Mouse (Mus musculus) testis, adult 2 months (tissue): ENCODE data around the gene Plek.

Experiments
- CTCF ChIP-seq: fragments of 200-500 bp; IDR thresholded peaks from 2 replicates; pipeline ENCODE4 v1.5.1; 2012; ENCODE audit warnings: low read depth, mild to moderate bottlenecking, inconsistent platforms, low read length, moderate library complexity; ENCODE audit not compliant: control insufficient read depth, insufficient read depth, insufficient replicate concordance
- POLR2A ChIP-seq: fragments of 200-500 bp; IDR thresholded peaks from 2 replicates; pipeline ENCODE4 v1.6.1; 2012; ENCODE audit warnings: low read depth, mild to moderate bottlenecking, inconsistent platforms, low read length, moderate library complexity; ENCODE audit not compliant: control insufficient read depth

- TF ChIP-seq CTCF (no peak), POLR2A (no peak)
Observed at GRCm38 (mm10) chr11:17012948-17013347, 39.2 kb downstream of the Plek start.
